Mouse (Mus musculus) liver, adult 2 months (tissue): Measurements from ENCODE around the gene Coq4. TPM values are rescaled to one million over a fixed set of nuclear protein-coding genes. Genes with fewer than 3 reads are reported as not detected.

Source experiments
- DNase-seq: peaks from one replicate; pipeline ENCODE4 v3.0.0-alpha.2; 2011; ENCODE audit warnings: low read depth, low spot score; ENCODE audit errors: extremely low read depth
- H3K27ac ChIP-seq: fragments of 200-500 bp; replicated peaks from 2 replicates; pipeline ENCODE4 v1.5.1; 2012; ENCODE audit warnings: low read depth, mild to moderate bottlenecking, control low read depth, inconsistent platforms, low read length; ENCODE audit not compliant: insufficient read depth
- H3K27me3 ChIP-seq: fragments of 200-500 bp; 2 replicates; pipeline ENCODE4 v1.6.1; 2012; ENCODE audit warnings: mild to moderate bottlenecking, moderate library complexity, low read length, inconsistent platforms; ENCODE audit not compliant: control insufficient read depth, insufficient read depth
- H3K36me3 ChIP-seq: fragments of 200-500 bp; 2 replicates; pipeline ENCODE4 v1.6.1; 2012; ENCODE audit warnings: low read length, inconsistent platforms; ENCODE audit not compliant: control insufficient read depth, insufficient read depth
- H3K4me1 ChIP-seq: fragments of 200-500 bp; 2 replicates; pipeline ENCODE4 v1.6.1; 2011; ENCODE audit warnings: low read length; ENCODE audit not compliant: control insufficient read depth, insufficient read depth
- H3K4me3 ChIP-seq: fragments of 200-500 bp; 2 replicates; pipeline ENCODE4 v1.5.1; 2011; ENCODE audit warnings: low read depth, mild to moderate bottlenecking, control low read depth, low read length, moderate library complexity; ENCODE audit not compliant: insufficient read depth
- H3K79me2 ChIP-seq: fragments of 200-500 bp; 2 replicates; pipeline ENCODE4 v1.6.1; 2012; ENCODE audit warnings: inconsistent platforms, mild to moderate bottlenecking, low read length, moderate library complexity; ENCODE audit not compliant: control insufficient read depth, insufficient read depth
- H3K9ac ChIP-seq: fragments of 200-500 bp; 2 replicates; pipeline ENCODE4 v1.6.1; 2012; ENCODE audit warnings: low read depth, mild to moderate bottlenecking, control low read depth, inconsistent platforms, low read length
- CTCF ChIP-seq: fragments of 200-500 bp; IDR thresholded peaks from 2 replicates; pipeline ENCODE4 v1.5.1; 2011; ENCODE audit warnings: low read depth, low read length, control low read depth
- POLR2A ChIP-seq: fragments of 200-500 bp; IDR thresholded peaks from 2 replicates; pipeline ENCODE4 v1.6.1; 2011; ENCODE audit warnings: low read length, control low read depth; ENCODE audit not compliant: insufficient read depth; ENCODE audit errors: extremely low read depth
- WGBS: fragments of 180-500 bp; shearing (Covaris S2); methylation state at CpG from one replicate; pipeline ENCODE4 v1.1.7; 2018; 5-methylcytosine and 5-hydroxymethylcytosine counted together
- polyA plus RNA-seq: library from polyadenylated mRNA; depleted of rRNA; stranded (reverse); fragments of >200 nt; gene quantifications from 2 replicates; pipeline ENCODE4 v1.2.3, GENCODE M21; 2012; rRNA removed
- total RNA-seq: library from RNA; depleted of rRNA; stranded (reverse); fragments of >200 nt; gene quantifications from 2 replicates; pipeline ENCODE4 v1.2.3, GENCODE M21; 2014; rRNA removed

Gene Coq4
- total and polyA plus RNA-seq, 2 experiments: 7.8 to 48.2 TPM

GRCm38 (mm10) chr2:29844115-29844514 lies 56.8 kb downstream of the Coq4 start:
- no peak for TF ChIP-seq POLR2A
- no peak overlapping the region for H3K27ac ChIP-seq
- 92% methylated on average over 2 of the region's 2 CpGs for WGBS
- H3K27me3 ChIP-seq: no peaks in the 10 kb centered on the region; the same call in 1 of the 2 replicates
- H3K4me1 ChIP-seq: no peaks in the 10 kb centered on the region
- H3K9ac ChIP-seq: no peak overlapping the region
- peaks cover 4% of the 10 kb centered on the region; the same call in 1 of the 2 replicates for H3K36me3 ChIP-seq
- no peaks in the 10 kb centered on the region for H3K79me2 ChIP-seq
- DNase-seq: no peak
- H3K4me3 ChIP-seq: no peak overlapping the region

GRCm38 (mm10) chr2:29844661-29845060 lies 57.4 kb downstream of the Coq4 start:
- TF ChIP-seq CTCF (no peak), POLR2A (no peak)

GRCm38 (mm10) chr2:29845636-29846035 lies 58.3 kb downstream of the Coq4 start:
- TF ChIP-seq CTCF: no peak
- TF ChIP-seq POLR2A: no peak
- H3K79me2 ChIP-seq: no peaks in the 10 kb centered on the region
- H3K4me1 ChIP-seq: no peaks in the 10 kb centered on the region
- H3K27ac ChIP-seq: no peak overlapping the region
- DNase-seq: no peak
- no peak overlapping the region for H3K9ac ChIP-seq
- no peaks in the 10 kb centered on the region; the same call in 1 of the 2 replicates for H3K27me3 ChIP-seq
- 71% methylated on average over 25 of the region's 25 CpGs for WGBS
- H3K36me3 ChIP-seq: peaks cover 4% of the 10 kb centered on the region; the same call in 1 of the 2 replicates
- H3K4me3 ChIP-seq: no peak overlapping the region

More at GRCm38 (mm10) chr2:29844661-29845060, 57.4 kb downstream of the Coq4 start:
- Histone ChIP-seq H3K27me3 (no peaks in the 10 kb centered on the region; the same call in 1 of the 2 replicates), H3K79me2 (no peaks in the 10 kb centered on the region), H3K4me1 (no peaks in the 10 kb centered on the region), H3K27ac (no peak overlapping the region), H3K36me3 (peaks cover 4% of the 10 kb centered on the region; the same call in 1 of the 2 replicates), H3K4me3 (no peak overlapping the region), H3K9ac (no peak overlapping the region)
- WGBS: 97% methylated on average over 3 of the region's 3 CpGs
- no peak for DNase-seq

- no peaks in the 10 kb centered on the region for H3K79me2 ChIP-seq
- H3K36me3 ChIP-seq: peaks cover 4% of the 10 kb centered on the region; the same call in 1 of the 2 replicates
- 40% methylated on average over 47 of the region's 47 CpGs for WGBS
- TF ChIP-seq POLR2A (no peak), CTCF (no peak)
- H3K9ac ChIP-seq: no peak overlapping the region
- no peaks in the 10 kb centered on the region; the same call in 1 of the 2 replicates for H3K27me3 ChIP-seq
- H3K4me1 ChIP-seq: no peaks in the 10 kb centered on the region
- H3K4me3 ChIP-seq: no peak overlapping the region
- no peak for DNase-seq
- no peak overlapping the region for H3K27ac ChIP-seq
Observed at GRCm38 (mm10) chr2:29846061-29846853, 59.0 kb downstream of the Coq4 start.

GRCm38 (mm10) chr2:29846911-29847310 lies 59.6 kb downstream of the Coq4 start:
- TF ChIP-seq POLR2A (no peak), CTCF (no peak)
- Histone ChIP-seq H3K27me3 (no peaks in the 10 kb centered on the region; the same call in 1 of the 2 replicates), H3K9ac (no peak overlapping the region), H3K4me3 (no peak overlapping the region), H3K36me3 (peaks cover 3% of the 10 kb centered on the region; the same call in 1 of the 2 replicates), H3K79me2 (no peaks in the 10 kb centered on the region), H3K4me1 (no peaks in the 10 kb centered on the region), H3K27ac (no peak overlapping the region)
- DNase-seq: no peak
- 65% methylated on average over 3 of the region's 3 CpGs for WGBS

Other genes starting within 250 kb of the Coq4 start
- 11.8 and 16.8 TPM in 2 replicates for gene Rapgef1, start 167.8 kb upstream of the Coq4 start, total RNA-seq
- 24.9 and 25.3 TPM in 2 replicates for gene Rapgef1, start 167.8 kb upstream of the Coq4 start, polyA plus RNA-seq
- gene Gm13420, start 35.8 kb upstream of the Coq4 start, total RNA-seq: 0.13 and 0.18 TPM in 2 replicates
- gene Gm13420, start 35.8 kb upstream of the Coq4 start, polyA plus RNA-seq: 0.35 and 0.86 TPM in 2 replicates
- gene Gm13547, start 28.2 kb upstream of the Coq4 start, total RNA-seq: not detected in 2 replicates
- gene Gm13547, start 28.2 kb upstream of the Coq4 start, polyA plus RNA-seq: not detected in 2 replicates
- gene Trub2, start 1.0 kb downstream of the Coq4 start, total RNA-seq: 9.0 and 10.2 TPM in 2 replicates
- 13.5 and 19.7 TPM in 2 replicates for gene Trub2, start 1.0 kb downstream of the Coq4 start, polyA plus RNA-seq
- gene Slc27a4, start 15.1 kb downstream of the Coq4 start, total RNA-seq: 9.2 and 13.8 TPM in 2 replicates
- gene Slc27a4, start 15.1 kb downstream of the Coq4 start, polyA plus RNA-seq: 29.4 and 31.5 TPM in 2 replicates
- 8.1 and 9.8 TPM in 2 replicates for gene Urm1, start 32.6 kb downstream of the Coq4 start, total RNA-seq
- 26.3 and 26.6 TPM in 2 replicates for gene Urm1, start 32.6 kb downstream of the Coq4 start, polyA plus RNA-seq
- 0.18 and 0.34 TPM in 2 replicates for gene Cercam, start 81.7 kb downstream of the Coq4 start, total RNA-seq
- gene Cercam, start 81.7 kb downstream of the Coq4 start, polyA plus RNA-seq: 0.31 and 0.54 TPM in 2 replicates
- gene Odf2, start 101.7 kb downstream of the Coq4 start, total RNA-seq: 6.4 and 7.0 TPM in 2 replicates
- gene Odf2, start 101.7 kb downstream of the Coq4 start, polyA plus RNA-seq: 3.7 and 7.0 TPM in 2 replicates
- 17.8 and 22.6 TPM in 2 replicates for gene Gle1, start 147.9 kb downstream of the Coq4 start, total RNA-seq
- 13.8 and 14.3 TPM in 2 replicates for gene Gle1, start 147.9 kb downstream of the Coq4 start, polyA plus RNA-seq
- 89.0 and 98.6 TPM in 2 replicates for gene Sptan1, start 178.1 kb downstream of the Coq4 start, total RNA-seq
- gene Sptan1, start 178.1 kb downstream of the Coq4 start, polyA plus RNA-seq: 61.4 and 71.3 TPM in 2 replicates